Mouse (Mus musculus) brain, embryonic 14.5 days (tissue): ENCODE measurements at regions not wholly inside any gene's neighbourhood (a gene's known extent, or its start where the extent isn't known, plus 50 kb on each side); places are given as distances from the start of the nearest gene placed in this dataset.

Source experiments
- CTCF ChIP-seq: fragments of 200-500 bp; IDR thresholded peaks from 2 replicates; pipeline ENCODE4 v1.5.1; 2012; ENCODE audit warnings: inconsistent platforms, mild to moderate bottlenecking, moderate library complexity, borderline replicate concordance; ENCODE audit not compliant: insufficient read depth, insufficient read length; ENCODE audit errors: extremely low read depth
- POLR2A ChIP-seq: fragments of 200-500 bp; IDR thresholded peaks from 2 replicates; pipeline ENCODE4 v1.6.1; 2012; ENCODE audit warnings: mild to moderate bottlenecking, inconsistent platforms, borderline replicate concordance; ENCODE audit not compliant: poor library complexity, insufficient read depth, insufficient read length, severe bottlenecking; ENCODE audit errors: extremely low read depth

GRCm38 (mm10) chr4:29090949-29091348, 278.0 kb downstream of the Epha7 start:
- TF ChIP-seq CTCF = no peak
- no peak for TF ChIP-seq POLR2A
